Mouse (Mus musculus) kidney, postnatal 36 days (tissue): Measurements from ENCODE around the gene Mcpt1.
"Not testable (repeated sequence)": the region's sequence is repeated elsewhere in the genome, so short reads cannot be mapped to it uniquely, and the experiment has no call there.

Source experiments
- DNase-seq, 2 experiments: peaks; one replicate each; pipeline ENCODE4 v3.0.0; 2021 to 2022; ENCODE audit warnings: mixed read lengths in 2 of 2

Mcpt1 gene

DNA sequence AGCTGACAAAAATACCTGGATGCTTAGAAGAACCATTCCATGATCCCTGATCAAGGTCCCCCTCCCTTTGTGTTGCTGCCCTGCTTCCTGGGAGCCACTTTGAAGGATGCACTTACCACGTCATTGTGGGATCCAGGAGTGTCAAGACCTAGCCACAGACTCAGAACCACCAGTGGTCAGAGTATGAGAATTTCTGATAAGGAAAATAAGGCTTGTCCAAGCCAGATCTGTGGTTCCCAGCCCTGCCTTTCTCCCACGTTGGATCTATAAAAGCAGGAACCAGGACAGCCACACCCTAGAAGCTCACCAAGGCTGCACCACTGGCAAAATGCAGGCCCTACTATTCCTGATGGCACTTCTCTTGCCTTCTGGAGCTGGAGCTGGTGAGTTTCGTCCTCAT is at the start of gene Mcpt1:
Gene Mcpt1 (plus strand): TSS at position 301 of the 400 bp plus-strand sequence.
- not testable (repeated sequence) for DNase-seq

DNA sequence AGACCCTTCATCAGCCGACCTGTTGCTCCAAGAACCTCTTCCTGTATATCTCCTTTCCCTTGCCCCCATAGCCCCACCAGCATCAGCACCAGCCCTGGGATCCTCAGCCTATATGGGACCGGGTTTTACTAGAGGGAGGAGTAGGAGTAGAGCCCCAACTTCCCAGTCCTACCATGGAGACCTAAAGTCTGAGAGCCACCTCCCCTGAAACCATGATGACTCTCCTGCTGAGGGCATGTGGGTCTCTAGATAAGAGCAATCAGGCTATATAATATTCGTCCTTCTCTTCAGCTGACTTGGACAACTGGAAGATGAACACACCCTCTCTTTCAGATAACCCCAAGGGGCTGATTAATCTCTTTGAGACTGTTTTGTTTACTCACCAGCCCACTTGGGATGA is 30.3 kb upstream of the Mcpt1 start:
- not testable (repeated sequence) for DNase-seq

DNA sequence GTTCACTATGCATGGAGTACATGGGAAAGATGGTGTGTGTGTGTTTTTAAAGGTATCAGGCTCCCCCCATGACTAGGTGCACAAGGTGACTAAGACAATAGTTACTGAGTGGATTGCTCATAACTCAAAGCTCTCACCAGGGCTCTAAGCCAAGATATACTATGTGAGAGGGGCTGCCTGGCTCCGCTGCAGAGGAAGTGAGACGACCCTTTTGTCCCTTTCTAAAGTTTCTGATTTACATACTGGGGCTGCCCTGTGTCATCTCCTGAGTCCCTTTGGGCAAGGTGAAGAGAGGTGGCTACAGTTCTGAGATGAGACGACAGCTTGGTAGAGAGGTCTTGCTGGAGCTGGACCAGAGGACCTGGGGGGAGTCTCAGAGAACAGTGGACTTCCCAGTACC is 4.6 kb upstream of the Mcpt1 start:
- no peak for DNase-seq

DNA sequence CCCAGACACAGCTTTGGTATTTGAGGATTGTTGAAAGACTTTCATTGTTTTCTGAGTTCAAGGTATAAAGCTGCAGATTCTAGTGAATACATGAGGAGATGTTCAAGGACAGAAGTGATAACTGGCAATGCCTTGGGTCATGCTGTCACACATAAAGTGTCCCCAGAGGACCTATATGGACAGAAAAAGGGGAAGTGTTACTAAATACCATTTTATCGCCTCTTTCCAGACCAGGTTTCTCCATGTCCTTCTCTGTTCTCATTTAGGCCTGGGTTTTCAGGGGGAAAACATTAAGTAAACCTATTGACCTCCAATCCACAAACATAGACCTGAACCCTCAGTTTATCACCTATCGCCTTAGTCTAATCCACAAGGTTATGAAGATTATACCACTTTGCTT is 3.8 kb upstream of the Mcpt1 start:
- DNase-seq, result no peak

DNA sequence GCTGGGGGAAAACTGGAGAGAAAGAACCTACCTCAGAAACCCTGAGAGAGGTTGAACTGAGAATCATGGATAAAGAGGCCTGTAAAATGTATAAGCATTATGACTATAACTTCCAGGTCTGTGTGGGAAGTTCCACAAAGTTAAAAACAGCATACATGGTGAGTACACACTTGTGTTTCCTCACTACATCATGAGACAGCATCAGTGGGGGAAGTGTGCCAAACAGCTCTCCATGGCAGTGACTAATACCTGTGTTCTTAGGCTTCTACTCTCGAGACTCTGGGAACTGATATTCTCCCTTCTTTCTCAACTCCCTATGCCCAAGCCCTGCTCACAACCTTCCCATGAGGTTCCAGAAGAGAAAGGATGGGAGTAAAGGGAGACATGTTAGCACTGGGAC is 1.7 kb downstream of the Mcpt1 start:
- DNase-seq, result no peak

DNA sequence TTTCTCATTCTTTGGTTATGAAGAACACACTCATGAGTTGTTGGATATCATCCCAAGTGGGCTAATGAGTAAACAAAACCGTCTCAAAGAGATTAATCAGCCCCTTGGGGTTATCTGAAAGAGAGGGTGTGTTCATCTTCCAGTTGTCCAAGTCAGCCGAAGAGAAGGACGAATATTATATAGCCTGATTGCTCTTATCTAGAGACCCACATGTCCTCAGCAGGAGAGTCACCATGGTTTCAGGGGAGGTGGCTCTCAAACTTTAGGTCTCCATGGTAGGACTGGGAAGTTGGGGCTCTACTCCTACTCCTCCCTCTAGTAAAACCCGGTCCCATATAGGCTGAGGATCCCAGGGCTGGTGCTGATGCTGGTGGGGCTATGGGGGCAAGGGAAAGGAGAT is 3.5 kb downstream of the Mcpt1 start:
- not testable (repeated sequence) for DNase-seq

DNA sequence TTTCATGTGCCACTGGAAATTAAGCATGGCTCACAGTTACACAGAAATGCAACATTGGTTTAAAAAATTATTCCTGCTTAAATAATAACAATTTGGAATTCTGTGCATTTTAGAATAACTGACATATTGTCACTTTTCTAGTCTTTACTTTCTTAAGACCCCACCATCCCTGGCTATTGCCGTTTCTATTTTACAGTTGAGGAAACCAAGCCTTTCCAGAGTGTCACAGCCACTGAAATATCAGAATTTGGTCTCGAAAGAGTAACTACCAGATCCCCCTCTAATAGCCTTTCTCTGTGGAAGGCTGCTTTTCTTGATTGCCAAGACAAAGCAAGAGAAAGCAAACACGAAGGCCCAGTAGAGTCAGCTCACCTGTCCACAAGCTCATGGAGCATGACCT is 12.6 kb downstream of the Mcpt1 start, which contains the start of gene Mcpt9:
Gene Mcpt9 (minus strand): TSS at position 101 of the 400 bp plus-strand sequence.
- not testable (repeated sequence) for DNase-seq

DNA sequence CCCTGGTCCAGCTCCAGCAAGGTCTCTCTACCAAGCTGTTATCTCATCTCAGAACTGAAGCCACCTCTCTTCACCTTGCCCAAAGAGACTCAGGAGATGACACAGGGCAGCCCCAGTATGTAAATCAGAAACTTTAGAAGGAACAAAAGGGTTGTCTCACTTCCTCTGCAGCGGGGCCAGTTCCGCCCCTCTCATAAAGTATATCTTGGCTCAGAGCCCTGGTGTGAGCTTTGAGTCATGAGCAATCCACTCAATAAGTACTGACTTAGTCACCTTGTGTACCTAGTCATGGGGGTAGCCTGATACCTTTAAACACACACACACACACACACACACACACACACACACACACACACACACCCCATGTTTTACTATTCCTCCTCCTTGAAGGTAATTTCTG is 16.7 kb downstream of the Mcpt1 start:
- no peak for DNase-seq

DNA sequence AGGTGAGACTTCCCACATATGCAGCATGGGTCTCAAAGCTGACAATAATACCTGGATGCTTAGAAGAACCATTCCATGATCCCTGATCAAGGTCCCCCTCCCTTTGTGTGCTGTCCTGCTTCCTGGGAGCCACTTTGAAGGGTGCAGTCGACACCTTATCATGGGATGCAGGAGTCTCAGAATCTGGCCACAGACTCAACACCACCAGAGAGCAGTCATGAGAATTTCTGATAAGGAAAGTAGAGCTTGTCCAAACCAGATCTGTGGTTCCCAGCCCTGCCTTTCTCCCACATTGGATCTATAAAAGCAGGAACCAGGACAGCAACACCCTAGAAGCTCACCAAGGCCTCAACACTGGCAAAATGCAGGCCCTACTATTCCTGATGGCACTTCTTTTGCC is 24.0 kb downstream of the Mcpt1 start, which contains the start of gene Mcpt2:
Gene Mcpt2 (plus strand): TSS at position 250 of the 400 bp plus-strand sequence.
- not testable (repeated sequence) for DNase-seq

DNA sequence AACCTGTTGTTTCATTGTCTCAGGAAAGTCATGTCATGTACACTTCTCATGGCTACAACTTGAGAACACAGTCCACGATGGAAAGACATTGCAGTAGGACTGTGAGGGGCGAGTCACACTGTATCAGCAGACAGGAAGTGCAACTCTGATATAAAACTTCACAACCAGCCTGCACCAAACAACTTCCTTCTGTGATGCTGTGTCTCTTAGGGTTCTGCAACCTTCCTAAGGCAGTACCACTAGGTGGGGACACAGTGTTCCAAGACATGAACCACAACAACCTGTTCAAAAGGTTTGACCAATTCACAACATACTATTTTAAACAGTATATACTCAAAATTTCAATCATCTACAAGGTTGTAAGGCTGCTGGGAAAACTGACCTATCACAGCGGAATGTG is 37.6 kb downstream of the Mcpt1 start:
- no peak for DNase-seq

DNA sequence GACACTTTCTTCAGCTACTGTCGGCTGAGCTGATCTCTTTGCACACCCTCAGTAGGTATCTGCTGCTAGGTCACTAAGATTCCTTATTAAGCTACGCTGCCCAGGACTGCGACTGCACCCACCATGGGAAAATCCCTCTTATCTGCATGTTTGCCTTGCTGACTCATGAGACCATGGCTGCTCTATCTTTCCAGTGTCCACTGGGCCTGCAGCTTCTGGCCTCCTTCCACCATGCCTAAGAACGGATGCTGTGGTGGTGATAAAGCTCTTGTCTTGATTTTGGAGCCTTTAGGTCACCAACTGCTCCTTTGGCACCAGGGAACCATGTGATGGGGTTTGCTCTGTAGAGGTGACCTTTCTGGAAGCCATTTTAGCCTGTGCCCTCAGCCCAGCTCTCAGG is 40.0 kb downstream of the Mcpt1 start:
- no peak for DNase-seq

DNA sequence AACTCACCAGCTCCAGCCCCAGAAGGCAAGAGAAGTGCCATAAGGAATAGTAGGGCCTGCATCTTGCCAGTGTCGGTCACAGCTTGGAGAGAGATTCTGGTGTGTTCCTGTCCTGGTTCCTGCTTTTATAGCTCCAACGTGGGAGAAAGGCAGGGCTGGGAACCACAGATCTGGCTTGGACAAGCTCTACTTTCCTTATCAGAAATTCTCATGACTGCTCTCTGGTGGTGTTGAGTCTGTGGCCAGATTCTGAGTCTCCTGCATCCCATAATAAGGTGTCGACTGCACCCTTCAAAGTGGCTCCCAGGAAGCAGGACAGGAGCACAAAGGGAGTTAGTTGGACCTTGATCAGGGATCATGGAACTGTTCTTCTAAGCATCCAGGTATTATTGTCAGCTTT is 44.4 kb downstream of the Mcpt1 start, which contains the start of gene Mcpt4:
Gene Mcpt4 (minus strand): TSS at position 101 of the 400 bp plus-strand sequence.
- not testable (repeated sequence) for DNase-seq
